Mouse (Mus musculus) CD8-positive naive resting alpha-beta T cell, adult 57 days (primary cell): ENCODE measurements around the gene Crp. TPM values are rescaled to one million over a fixed set of nuclear protein-coding genes. Genes with fewer than 3 reads are reported as not detected.

Experiments
- total RNA-seq: library from RNA; stranded (reverse); gene quantifications from one replicate; pipeline ENCODE4 v1.2.4, GENCODE M21; 2023

Crp gene
- total RNA-seq = not detected

GRCm38 (mm10) chr1:172697844-172698243 is at the start of gene Crp:
Gene Crp (plus strand): TSS chr1:172698055.

Other genes starting within 250 kb of the Crp start
- gene Slamf9, start 222.7 kb upstream of the Crp start, total RNA-seq = not detected
- 1.6 TPM for gene Igsf9, start 216.3 kb upstream of the Crp start, total RNA-seq
- 306 TPM for gene Tagln2, start 198.0 kb upstream of the Crp start, total RNA-seq
- 0.61 TPM for gene Cfap45, start 177.3 kb upstream of the Crp start, total RNA-seq
- not detected for gene Vsig8, start 142.1 kb upstream of the Crp start, total RNA-seq
- gene Slamf8, start 107.5 kb upstream of the Crp start, total RNA-seq = 0.70 TPM
- gene Fcrl6, start 95.5 kb upstream of the Crp start, total RNA-seq = not detected
- gene Dusp23, start 65.1 kb upstream of the Crp start, total RNA-seq = 1.6 TPM
- gene Apcs, start 197.0 kb downstream of the Crp start, total RNA-seq = not detected